Mouse (Mus musculus) intestine, embryonic 16.5 days (tissue): ENCODE data around the gene Syn3. TPM values are rescaled to one million over a fixed set of nuclear protein-coding genes. Genes with fewer than 3 reads are reported as not detected.

Source experiments
- ATAC-seq: fragments of 200-750 bp; cut with Nextera tagmentation; 2 replicates; pipeline ENCODE4 v1.8.0; 2017; ENCODE audit warnings: moderate TSS enrichment, moderate library complexity
- H3K27ac ChIP-seq: fragments of 300-500 bp; sonication (generic); 2 replicates; pipeline ENCODE4 v1.5.1; 2014; ENCODE audit warnings: mild to moderate bottlenecking, low read length
- H3K27me3 ChIP-seq: fragments of 300-500 bp; sonication (generic); replicated peaks from 2 replicates; pipeline ENCODE4 v1.6.1; 2014; ENCODE audit warnings: low read length, control low read depth, mixed read lengths; ENCODE audit not compliant: control insufficient read depth, insufficient read depth
- H3K36me3 ChIP-seq: fragments of 300-500 bp; sonication (generic); 2 replicates; pipeline ENCODE4 v1.6.1; 2014; ENCODE audit warnings: low read length, control low read depth; ENCODE audit not compliant: control insufficient read depth, insufficient read depth
- H3K4me1 ChIP-seq: fragments of 300-500 bp; sonication (generic); 2 replicates; pipeline ENCODE4 v1.6.1; 2014; ENCODE audit warnings: low read length, control low read depth, mixed read lengths; ENCODE audit not compliant: control insufficient read depth, insufficient read depth
- H3K4me2 ChIP-seq: fragments of 300-500 bp; sonication (generic); 2 replicates; pipeline ENCODE4 v1.6.1; 2014; ENCODE audit warnings: low read depth, low read length, control low read depth
- H3K4me3 ChIP-seq: fragments of 300-500 bp; sonication (generic); 2 replicates; pipeline ENCODE4 v1.5.1; 2014; ENCODE audit warnings: mild to moderate bottlenecking, low read length
- H3K9ac ChIP-seq: fragments of 300-500 bp; sonication (generic); 2 replicates; pipeline ENCODE4 v1.6.1; 2014; ENCODE audit warnings: low read depth, low read length
- H3K9me3 ChIP-seq: fragments of 300-500 bp; sonication (generic); 2 replicates; pipeline ENCODE4 v1.6.1; 2016; ENCODE audit warnings: low read length, control low read depth; ENCODE audit not compliant: control insufficient read depth
- WGBS: fragments of 180-500 bp; shearing (Covaris S2); extraction: QIAGEN DNeasy Blood & Tissue Kit; methylation state at CpG from one replicate; pipeline ENCODE4 v1.1.7; 2014; 5-methylcytosine and 5-hydroxymethylcytosine counted together
- polyA plus RNA-seq: library from polyadenylated mRNA; unstranded; fragments of >200 nt; fragmentation: Nextera tagmentation; extraction: Ambion mirVana; gene quantifications from 2 replicates; pipeline ENCODE4 v1.2.1, GENCODE M21; 2015

Gene Syn3
- polyA plus RNA-seq, 1 experiment from 2014 or later, result 2.3 TPM

GRCm38 (mm10) chr10:86320204-86320603, 178.5 kb downstream of the Syn3 start:
- H3K4me2 ChIP-seq, result no peak overlapping the region

GRCm38 (mm10) chr10:86319526-86319925, 179.2 kb downstream of the Syn3 start:
- no peaks in the 10 kb centered on the region for H3K36me3 ChIP-seq
- 52% methylated on average over 3 of the region's 3 CpGs for WGBS
- H3K4me2 ChIP-seq, result no peak overlapping the region
- H3K27me3 ChIP-seq, result no peaks in the 10 kb centered on the region
- H3K4me3 ChIP-seq, result no peak overlapping the region
- no peak overlapping the region for H3K27ac ChIP-seq
- no peaks in the 10 kb centered on the region for H3K4me1 ChIP-seq
- ATAC-seq, result no peak
- H3K9me3 ChIP-seq, result no peaks in the 10 kb centered on the region
- H3K9ac ChIP-seq, result no peak overlapping the region

More at GRCm38 (mm10) chr10:86320204-86320603, 178.5 kb downstream of the Syn3 start:
- H3K4me3 ChIP-seq, result no peak overlapping the region
- no peak for ATAC-seq
- no peaks in the 10 kb centered on the region for H3K27me3 ChIP-seq
- WGBS, result 85% methylated on average over 5 of the region's 5 CpGs
- no peak overlapping the region for H3K9ac ChIP-seq
- no peaks in the 10 kb centered on the region for H3K36me3 ChIP-seq
- H3K27ac ChIP-seq, result no peak overlapping the region
- no peaks in the 10 kb centered on the region for H3K4me1 ChIP-seq
- no peaks in the 10 kb centered on the region for H3K9me3 ChIP-seq

- 88% methylated on average over 5 of the region's 5 CpGs for WGBS
- no peak for ATAC-seq
Observed at GRCm38 (mm10) chr10:86318552-86319140, 180.1 kb downstream of the Syn3 start.

GRCm38 (mm10) chr10:86317633-86318032, 181.1 kb downstream of the Syn3 start:
- no peak for ATAC-seq
- 82% methylated on average over 7 of the region's 7 CpGs for WGBS
- Histone ChIP-seq H3K27me3 (no peaks in the 10 kb centered on the region), H3K4me2 (no peak overlapping the region), H3K9ac (no peak overlapping the region), H3K9me3 (no peaks in the 10 kb centered on the region), H3K36me3 (no peaks in the 10 kb centered on the region), H3K4me1 (no peaks in the 10 kb centered on the region), H3K4me3 (no peak overlapping the region), H3K27ac (no peak overlapping the region)

More at GRCm38 (mm10) chr10:86318552-86319140, 180.1 kb downstream of the Syn3 start:
- H3K9me3 ChIP-seq, result no peaks in the 10 kb centered on the region
- no peaks in the 10 kb centered on the region for H3K4me1 ChIP-seq
- no peak overlapping the region for H3K4me3 ChIP-seq
- H3K27ac ChIP-seq, result no peak overlapping the region
- H3K27me3 ChIP-seq, result no peaks in the 10 kb centered on the region
- H3K9ac ChIP-seq, result no peak overlapping the region
- no peaks in the 10 kb centered on the region for H3K36me3 ChIP-seq
- H3K4me2 ChIP-seq, result no peak overlapping the region

DNA sequence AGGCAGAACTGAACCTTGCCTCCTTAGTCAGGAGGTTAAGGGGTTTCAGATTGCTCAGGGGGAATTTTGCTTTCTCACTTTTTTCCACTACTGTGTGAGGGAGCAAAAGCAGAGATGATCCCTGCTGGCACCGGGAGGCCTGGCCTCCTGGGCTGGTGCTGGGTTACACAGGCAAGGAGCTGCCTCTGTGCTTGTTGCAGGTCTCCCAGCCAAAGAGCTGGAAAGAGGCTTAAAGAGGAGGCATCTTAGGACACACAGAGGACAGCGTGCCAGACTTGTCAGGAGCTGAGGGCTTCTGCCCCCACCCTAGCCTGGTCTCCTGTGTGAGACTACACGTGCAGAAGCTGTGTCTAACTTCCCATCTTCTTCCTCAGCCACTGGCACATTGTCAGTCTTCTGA, 183.2 kb downstream of the Syn3 start:
- H3K27ac ChIP-seq, result no peak overlapping the region
- H3K4me3 ChIP-seq, result no peak overlapping the region
- peaks cover 3% of the 10 kb centered on the region; the same call in 1 of the 2 replicates for H3K4me1 ChIP-seq
- no peak overlapping the region for H3K4me2 ChIP-seq
- H3K9ac ChIP-seq, result no peak overlapping the region
- WGBS, result 53% methylated on average over 3 of the region's 3 CpGs
- H3K27me3 ChIP-seq, result no peaks in the 10 kb centered on the region
- no peak for ATAC-seq
- no peaks in the 10 kb centered on the region for H3K9me3 ChIP-seq
- H3K36me3 ChIP-seq, result no peaks in the 10 kb centered on the region

- H3K4me1 ChIP-seq, result peaks cover 5% of the 10 kb centered on the region; the same call in 1 of the 2 replicates
- H3K27me3 ChIP-seq, result no peaks in the 10 kb centered on the region
- H3K27ac ChIP-seq, result no peak overlapping the region
- 77% methylated on average over 1 of the region's 1 CpGs for WGBS
- H3K4me2 ChIP-seq, result no peak overlapping the region
- H3K4me3 ChIP-seq, result no peak overlapping the region
- no peak overlapping the region for H3K9ac ChIP-seq
- no peaks in the 10 kb centered on the region for H3K9me3 ChIP-seq
- ATAC-seq, result no peak
- H3K36me3 ChIP-seq, result no peaks in the 10 kb centered on the region
Observed at GRCm38 (mm10) chr10:86313448-86313847, 185.2 kb downstream of the Syn3 start.

DNA sequence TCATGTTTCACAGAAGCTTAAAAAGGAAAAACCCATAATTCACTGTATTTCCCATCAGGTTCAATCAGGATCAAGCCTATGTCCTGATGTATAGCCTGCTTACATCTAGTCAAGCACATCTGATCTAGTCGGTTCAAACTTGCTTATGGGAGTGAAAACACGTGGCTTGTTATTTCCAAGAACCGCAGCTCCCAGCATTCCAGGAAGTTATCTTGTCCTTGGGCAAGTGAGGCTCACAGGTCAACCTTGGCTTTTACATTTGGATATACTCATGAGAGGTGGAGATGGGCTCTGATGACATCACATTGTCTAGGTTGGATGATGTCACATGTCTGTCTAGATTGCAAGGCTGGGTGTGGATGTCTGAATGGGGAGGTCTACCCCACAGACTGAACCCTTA, 185.7 kb downstream of the Syn3 start:
- H3K9ac ChIP-seq, result no peak overlapping the region
- no peaks in the 10 kb centered on the region for H3K27me3 ChIP-seq
- H3K4me2 ChIP-seq, result no peak overlapping the region
- WGBS, result 80% methylated on average over 3 of the region's 3 CpGs
- H3K36me3 ChIP-seq, result no peaks in the 10 kb centered on the region
- no peak overlapping the region for H3K4me3 ChIP-seq
- no peak overlapping the region for H3K27ac ChIP-seq
- no peak for ATAC-seq
- no peaks in the 10 kb centered on the region for H3K9me3 ChIP-seq
- peaks cover 5% of the 10 kb centered on the region; the same call in 1 of the 2 replicates for H3K4me1 ChIP-seq

GRCm38 (mm10) chr10:86310527-86310926, 188.2 kb downstream of the Syn3 start:
- peaks cover 5% of the 10 kb centered on the region; the same call in 1 of the 2 replicates for H3K4me1 ChIP-seq
- H3K9me3 ChIP-seq, result no peaks in the 10 kb centered on the region
- no peak overlapping the region for H3K4me3 ChIP-seq
- no peak overlapping the region for H3K4me2 ChIP-seq
- no peak overlapping the region for H3K27ac ChIP-seq
- 31% methylated on average over 6 of the region's 6 CpGs for WGBS
- 0 out of 2 replicates have a peak, but pooled peaks cover 2% of the 10 kb centered on the region for H3K36me3 ChIP-seq
- peak; percentile 93 for ATAC-seq
- H3K27me3 ChIP-seq, result no peaks in the 10 kb centered on the region
- no peak overlapping the region for H3K9ac ChIP-seq

GRCm38 (mm10) chr10:86307235-86307634, 191.5 kb downstream of the Syn3 start:
- ATAC-seq, result no peak
- Histone ChIP-seq H3K4me2 (no peak overlapping the region), H3K36me3 (0 out of 2 replicates have a peak, but pooled peaks cover 2% of the 10 kb centered on the region), H3K4me1 (peaks cover 11% of the 10 kb centered on the region), H3K9ac (no peak overlapping the region), H3K9me3 (no peaks in the 10 kb centered on the region), H3K4me3 (no peak overlapping the region), H3K27me3 (no peaks in the 10 kb centered on the region), H3K27ac (no peak overlapping the region)
- WGBS, result 87% methylated on average over 4 of the region's 4 CpGs

- WGBS, result 25% methylated on average over 2 of the region's 2 CpGs
- Histone ChIP-seq H3K4me2 (no peak overlapping the region), H3K4me3 (no peak overlapping the region), H3K36me3 (0 out of 2 replicates have a peak, but pooled peaks cover 2% of the 10 kb centered on the region), H3K9me3 (no peaks in the 10 kb centered on the region), H3K27ac (no peak overlapping the region), H3K9ac (no peak overlapping the region), H3K4me1 (peaks cover 16% of the 10 kb centered on the region), H3K27me3 (no peaks in the 10 kb centered on the region)
- ATAC-seq, result no peak
Observed at GRCm38 (mm10) chr10:86304583-86304982, 194.1 kb downstream of the Syn3 start.
